Mouse (Mus musculus) MEL (cell line): ENCODE results near the gene Eif2b5.

Experiments
- CHD1 ChIP-seq: IDR thresholded peaks from 2 replicates; pipeline ENCODE4 v1.6.1; 2012; ENCODE audit warnings: low read depth, mild to moderate bottlenecking, inconsistent platforms, low read length, improper control_type of control experiment
- CTCF ChIP-seq, 3 experiments: IDR thresholded peaks in 2 of 3; conservative IDR thresholded peaks in 1 of 3; 2 replicates each; pipeline ENCODE4 v1.5.1; 2011 to 2012; ENCODE audit warnings: low read length in 3 of 3, low read depth in 2 of 3, mild to moderate bottlenecking in 2 of 3, improper control_type of control experiment in 1 of 3, inconsistent platforms in 1 of 3, mixed read lengths in 1 of 3, moderate library complexity in 1 of 3; ENCODE audit not compliant: control insufficient read depth in 1 of 3, insufficient read depth in 1 of 3, poor library complexity in 1 of 3, severe bottlenecking in 1 of 3
- EP300 ChIP-seq, 2 experiments: IDR thresholded peaks; 2 replicates each; pipeline ENCODE4 v1.6.1; 2011; ENCODE audit warnings: improper control_type of control experiment in 2 of 2, low read length in 2 of 2, low read depth in 1 of 2, mild to moderate bottlenecking in 1 of 2
- GATA1 ChIP-seq: IDR thresholded peaks from 2 replicates; pipeline ENCODE4 v1.6.1; 2011; ENCODE audit warnings: low read depth, low read length, improper control_type of control experiment
- USF1 ChIP-seq: IDR thresholded peaks from 2 replicates; pipeline ENCODE4 v1.6.1; 2014; ENCODE audit warnings: low read depth, mild to moderate bottlenecking, inconsistent platforms, low read length, improper control_type of control experiment, moderate library complexity
- USF2 ChIP-seq, 2 experiments: IDR thresholded peaks; 2 replicates each; pipeline ENCODE4 v1.6.1; 2011 to 2012; ENCODE audit warnings: improper control_type of control experiment in 2 of 2, low read length in 2 of 2, borderline replicate concordance in 1 of 2, inconsistent platforms in 1 of 2, low read depth in 1 of 2, mild to moderate bottlenecking in 1 of 2; ENCODE audit not compliant: insufficient read depth in 1 of 2

DNA sequence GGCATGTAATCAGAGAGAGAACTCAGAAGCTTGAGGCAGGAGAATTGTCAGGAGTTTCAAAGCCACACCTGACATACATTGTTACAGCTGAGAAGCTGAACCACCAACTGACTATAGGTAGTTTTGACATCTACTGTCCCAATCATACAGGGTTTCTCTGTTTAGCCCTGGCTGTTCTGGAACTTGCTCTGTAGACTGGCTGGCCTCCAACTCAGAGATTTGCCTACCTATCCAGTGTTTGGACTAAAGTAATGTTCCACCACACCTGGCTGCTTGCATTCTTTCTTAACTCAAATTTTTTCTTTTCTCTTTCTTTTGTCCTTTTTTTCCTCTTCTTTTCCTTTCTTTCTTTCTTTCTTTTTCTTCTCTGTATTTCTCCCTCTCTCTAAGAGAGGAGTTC is 17.4 kb downstream of the Eif2b5 start:
- TF ChIP-seq USF2 (IDR thresholded peaks at IDR 0.05; ENCODE audit: borderline replicate concordance in 1 of 2, insufficient read depth in 1 of 2, low read depth in 1 of 2, low read length in 2 of 2) (no peak), CTCF (IDR thresholded peaks at IDR 0.05 in 2 of 3, conservative IDR thresholded peaks at IDR 0.05 in 1 of 3; ENCODE audit: control insufficient read depth in 1 of 3, insufficient read depth in 1 of 3, low read depth in 2 of 3, low read length in 3 of 3, poor library complexity in 1 of 3, severe bottlenecking in 1 of 3) (no peak), CHD1 (no peak), GATA1 (no peak), EP300 (IDR thresholded peaks at IDR 0.05; ENCODE audit: low read depth in 1 of 2, low read length in 2 of 2) (no peak), USF1 (no peak)
